Mouse (Mus musculus): ENCODE measurements around the gene Slc45a1.

DNA sequence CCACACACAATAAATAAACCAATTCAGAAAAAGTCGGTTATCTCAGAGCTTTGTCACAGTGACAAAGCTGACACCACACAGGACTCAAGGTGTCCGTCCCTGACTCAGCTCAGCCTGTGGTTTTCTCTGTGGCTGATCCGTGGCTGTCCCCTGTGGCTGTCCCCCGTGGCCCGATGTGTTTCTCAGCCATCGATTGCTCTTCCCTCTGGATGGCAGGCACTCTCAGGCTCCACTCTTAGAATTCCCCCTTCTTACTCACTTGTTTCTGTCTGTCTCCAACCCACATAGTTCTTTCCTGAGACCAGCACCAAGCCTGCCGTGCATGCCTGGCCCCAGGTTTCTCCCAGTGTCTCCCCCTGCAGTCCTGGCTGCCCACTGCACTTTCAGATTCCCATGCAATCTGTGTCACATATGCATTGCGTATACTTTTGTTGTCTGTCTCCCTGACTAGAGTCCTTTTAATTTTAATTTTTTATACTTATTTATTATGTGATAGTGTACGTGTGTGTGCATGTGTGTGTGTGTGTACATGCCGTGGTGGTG, 41.0 kb upstream of the Slc45a1 start:
- TF ChIP-seq GATA1 (IDR thresholded peaks at IDR 0.05; ENCODE audit: borderline replicate concordance, low read length) (no peak), FLI1 (IDR thresholded peaks at IDR 0.05; ENCODE audit: low read length) (no peak)

All from megakaryocyte, embryonic 14.5 days (primary cell).